Mouse (Mus musculus) kidney, adult 2 months (tissue): ENCODE results near the gene Sacs. TPM values are rescaled to one million over a fixed set of nuclear protein-coding genes. Genes with fewer than 3 reads are reported as not detected.
"Not testable (repeated sequence)": the region's sequence is repeated elsewhere in the genome, so short reads cannot be mapped to it uniquely, and the experiment has no call there.

Experiments used
- DNase-seq: peaks from one replicate; pipeline ENCODE4 v3.0.0; 2021
- H3K27ac ChIP-seq: fragments of 200-500 bp; 2 replicates; pipeline ENCODE4 v1.5.1; 2012; ENCODE audit warnings: low read depth, low read length, control low read depth, inconsistent platforms; ENCODE audit not compliant: insufficient read depth
- H3K27me3 ChIP-seq: fragments of 200-500 bp; replicated peaks from 2 replicates; pipeline ENCODE4 v1.6.1; 2012; ENCODE audit warnings: mild to moderate bottlenecking, moderate library complexity, low read length, inconsistent platforms; ENCODE audit not compliant: control insufficient read depth, insufficient read depth
- H3K36me3 ChIP-seq: fragments of 200-500 bp; 2 replicates; pipeline ENCODE4 v1.6.1; 2012; ENCODE audit warnings: mild to moderate bottlenecking, moderate library complexity, low read length, inconsistent platforms; ENCODE audit not compliant: control insufficient read depth, insufficient read depth
- H3K4me1 ChIP-seq: fragments of 200-500 bp; 2 replicates; pipeline ENCODE4 v1.6.1; 2011; ENCODE audit warnings: low read length; ENCODE audit not compliant: control insufficient read depth, insufficient read depth
- H3K4me3 ChIP-seq: fragments of 200-500 bp; 2 replicates; pipeline ENCODE4 v1.5.1; 2011; ENCODE audit warnings: mild to moderate bottlenecking, low read depth, low read length, control low read depth; ENCODE audit not compliant: insufficient read depth
- CTCF ChIP-seq: fragments of 200-500 bp; conservative IDR thresholded peaks from 2 replicates; pipeline ENCODE4 v1.5.1; 2011; ENCODE audit warnings: low read depth, mild to moderate bottlenecking, control low read depth, low read length, moderate library complexity, mixed read lengths; ENCODE audit not compliant: insufficient read depth, insufficient read length
- POLR2A ChIP-seq: fragments of 200-500 bp; IDR thresholded peaks from one replicate; pipeline ENCODE4 v1.6.1; 2011; ENCODE audit warnings: low read depth, low read length, control low read depth
- WGBS: fragments of 180-500 bp; shearing (Covaris S2); methylation state at CpG from one replicate; pipeline ENCODE4 v1.1.7; 2018; 5-methylcytosine and 5-hydroxymethylcytosine counted together
- polyA plus RNA-seq: library from polyadenylated mRNA; depleted of rRNA; stranded (reverse); fragments of >200 nt; gene quantifications from 2 replicates; pipeline ENCODE4 v1.2.3, GENCODE M21; 2012

Sacs gene
- polyA plus RNA-seq, 1 experiment, result 0.33 TPM

- Histone ChIP-seq H3K36me3 (no peaks in the 10 kb centered on the region), H3K4me1 (no peaks in the 10 kb centered on the region), H3K27me3 (no peaks in the 10 kb centered on the region; the same call in 1 of the 2 replicates), H3K27ac (no peak overlapping the region), H3K4me3 (no peak overlapping the region)
- WGBS, result 71% methylated on average over 5 of the region's 5 CpGs
- no peak for TF ChIP-seq CTCF
- TF ChIP-seq POLR2A, result no peak
- DNase-seq, result no peak
These were observed 847 bp upstream of the Sacs start for GRCm38 (mm10) chr14:61137410-61137809.

DNA sequence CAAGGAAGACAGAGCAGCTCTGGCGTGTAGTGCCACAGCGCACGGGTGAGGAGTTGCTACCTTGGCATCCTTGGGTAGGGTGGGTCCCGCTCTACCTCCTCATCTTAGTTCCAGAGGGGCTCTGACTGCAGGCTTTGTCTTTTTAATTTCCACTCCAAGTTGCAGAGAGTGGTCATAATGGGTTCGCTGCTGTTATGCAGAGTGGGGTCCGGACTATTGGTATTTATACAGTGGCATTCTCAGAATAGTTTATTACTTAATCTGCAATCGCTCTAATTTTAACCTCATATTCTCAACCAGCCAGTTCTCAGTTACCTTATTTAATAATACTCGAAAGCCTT is 440 bp downstream of the Sacs start:
- TF ChIP-seq CTCF (no peak), POLR2A (no peak)
- no peak for DNase-seq
- 23% methylated on average over 8 of the region's 8 CpGs for WGBS
- no peak overlapping the region for H3K4me3 ChIP-seq
- no peaks in the 10 kb centered on the region; the same call in 1 of the 2 replicates for H3K27me3 ChIP-seq
- H3K4me1 ChIP-seq, result no peaks in the 10 kb centered on the region
- no peak overlapping the region for H3K27ac ChIP-seq
- H3K36me3 ChIP-seq, result no peaks in the 10 kb centered on the region

- DNase-seq, result no peak
- H3K36me3 ChIP-seq, result no peaks in the 10 kb centered on the region
- H3K4me1 ChIP-seq, result no peaks in the 10 kb centered on the region
- no peak overlapping the region for H3K27ac ChIP-seq
- no peaks in the 10 kb centered on the region; the same call in 1 of the 2 replicates for H3K27me3 ChIP-seq
- 35% methylated on average over 8 of the region's 8 CpGs for WGBS
- TF ChIP-seq CTCF, result no peak
- TF ChIP-seq POLR2A, result no peak
- no peak overlapping the region for H3K4me3 ChIP-seq
These were observed 5.1 kb downstream of the Sacs start for GRCm38 (mm10) chr14:61143358-61143757.

DNA sequence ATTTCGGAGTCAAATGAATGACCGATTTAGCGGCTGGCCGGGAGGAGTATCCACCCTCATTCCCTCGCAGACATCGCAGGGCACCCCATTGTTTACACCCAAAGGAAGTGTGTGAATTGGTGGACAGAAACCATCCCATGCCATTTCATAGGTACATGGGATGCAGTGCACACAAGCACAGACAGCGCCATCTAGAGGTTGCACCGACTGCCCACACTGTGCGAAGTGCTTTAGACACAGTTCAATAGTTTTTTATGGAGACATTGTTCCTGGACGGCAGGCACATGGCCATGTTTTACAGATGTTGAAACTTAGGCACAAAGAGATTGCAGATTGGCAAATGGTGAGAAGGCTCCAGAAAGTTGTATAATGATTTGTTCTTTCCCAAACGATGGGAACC is 5.6 kb downstream of the Sacs start:
- no peak for TF ChIP-seq POLR2A
- TF ChIP-seq CTCF, result peak; percentile 82
- no peaks in the 10 kb centered on the region; the same call in 1 of the 2 replicates for H3K27me3 ChIP-seq
- no peak overlapping the region for H3K4me3 ChIP-seq
- no peak overlapping the region for H3K27ac ChIP-seq
- WGBS, result 18% methylated on average over 11 of the region's 11 CpGs
- H3K36me3 ChIP-seq, result no peaks in the 10 kb centered on the region
- H3K4me1 ChIP-seq, result no peaks in the 10 kb centered on the region
- no peak for DNase-seq

GRCm38 (mm10) chr14:61150416-61150815 is 12.2 kb downstream of the Sacs start:
- not testable (repeated sequence) for H3K27ac ChIP-seq, H3K36me3 ChIP-seq, H3K4me3 ChIP-seq, DNase-seq, H3K4me1 ChIP-seq, H3K27me3 ChIP-seq
- 94% methylated on average over 13 of the region's 13 CpGs for WGBS

GRCm38 (mm10) chr14:61154900-61155585 is 16.8 kb downstream of the Sacs start:
- no peak overlapping the region for H3K27ac ChIP-seq
- H3K4me1 ChIP-seq, result no peaks in the 10 kb centered on the region
- WGBS, result 67% methylated on average over 6 of the region's 6 CpGs
- H3K36me3 ChIP-seq, result no peaks in the 10 kb centered on the region
- no peak for DNase-seq
- no peaks in the 10 kb centered on the region for H3K27me3 ChIP-seq
- no peak for TF ChIP-seq CTCF
- no peak for TF ChIP-seq POLR2A
- H3K4me3 ChIP-seq, result no peak overlapping the region

- TF ChIP-seq CTCF, result no peak
- no peak for TF ChIP-seq POLR2A
- Histone ChIP-seq H3K36me3 (no peaks in the 10 kb centered on the region), H3K4me3 (no peak overlapping the region), H3K27ac (no peak overlapping the region), H3K27me3 (no peaks in the 10 kb centered on the region), H3K4me1 (no peaks in the 10 kb centered on the region)
- no peak for DNase-seq
These were observed 17.4 kb downstream of the Sacs start for GRCm38 (mm10) chr14:61155687-61156086.

- not testable (repeated sequence) for H3K27me3 ChIP-seq, H3K4me1 ChIP-seq, H3K27ac ChIP-seq, H3K36me3 ChIP-seq, H3K4me3 ChIP-seq, DNase-seq
- WGBS, result 62% methylated on average over 7 of the region's 7 CpGs
These were observed 19.2 kb downstream of the Sacs start for GRCm38 (mm10) chr14:61157426-61157825.
